Mouse (Mus musculus) myocyte (in vitro differentiated cells): ENCODE measurements at regions not wholly inside any gene's neighbourhood (a gene's known extent, or its start where the extent isn't known, plus 50 kb on each side); places are given as distances from the start of the nearest gene placed in this dataset.

Experiments used
- H3K27me3 ChIP-seq: one replicate; pipeline ENCODE4 v1.6.1; 2011; ENCODE audit not compliant: control insufficient read depth, insufficient read depth, insufficient read length
- H3K36me3 ChIP-seq: one replicate; pipeline ENCODE4 v1.6.1; 2011; ENCODE audit not compliant: control insufficient read depth, insufficient read depth
- H3K4me2 ChIP-seq: one replicate; pipeline ENCODE4 v1.6.1; 2011; ENCODE audit warnings: low read depth, control low read depth
- H3K4me3 ChIP-seq: one replicate; pipeline ENCODE4 v1.5.1; 2011; ENCODE audit warnings: mild to moderate bottlenecking, control low read depth, moderate library complexity
- H3K79me2 ChIP-seq: one replicate; pipeline ENCODE4 v1.6.1; 2011; ENCODE audit not compliant: control insufficient read depth, insufficient read depth
- H3ac ChIP-seq: one replicate; pipeline ENCODE4 v1.6.1; 2011; ENCODE audit not compliant: control insufficient read depth, insufficient read length
- CEBPB ChIP-seq: IDR thresholded peaks from 2 replicates; pipeline ENCODE4 v1.6.1; 2011; ENCODE audit warnings: mild to moderate bottlenecking, moderate library complexity; ENCODE audit not compliant: poor library complexity, insufficient read depth, severe bottlenecking
- E2F4 ChIP-seq: IDR thresholded peaks from one replicate; pipeline ENCODE4 v1.6.1; 2011; ENCODE audit warnings: mild to moderate bottlenecking, control low read depth, moderate library complexity; ENCODE audit not compliant: insufficient read depth
- MAX ChIP-seq: IDR thresholded peaks from one replicate; pipeline ENCODE4 v1.6.1; 2011; ENCODE audit warnings: low read depth, mild to moderate bottlenecking, control low read depth
- MYOD1 ChIP-seq, 3 experiments: IDR thresholded peaks; one replicate each; pipeline ENCODE4 v1.6.1; 2011; ENCODE audit warnings: control low read depth in 2 of 3, low read depth in 2 of 3, mild to moderate bottlenecking in 2 of 3, moderate library complexity in 1 of 3; ENCODE audit not compliant: insufficient read length in 2 of 3, control insufficient read depth in 1 of 3
- MYOG ChIP-seq, 3 experiments: IDR thresholded peaks; one replicate each; pipeline ENCODE4 v1.6.1; 2011; ENCODE audit warnings: control low read depth in 2 of 3, low read depth in 2 of 3, mild to moderate bottlenecking in 2 of 3; ENCODE audit not compliant: insufficient read length in 2 of 3, control insufficient read depth in 1 of 3, insufficient read depth in 1 of 3
- POLR2A ChIP-seq: IDR thresholded peaks from one replicate; pipeline ENCODE4 v1.6.1; 2011; ENCODE audit warnings: low read depth, mild to moderate bottlenecking, control low read depth, moderate library complexity; ENCODE audit not compliant: insufficient read length
- POLR2AphosphoS2 ChIP-seq: IDR thresholded peaks from one replicate; pipeline ENCODE4 v1.6.1; 2011; ENCODE audit warnings: low read depth, control low read depth; ENCODE audit not compliant: insufficient read length
- REST ChIP-seq: IDR thresholded peaks from one replicate; pipeline ENCODE4 v1.6.1; 2011; ENCODE audit warnings: mild to moderate bottlenecking, control low read depth, moderate library complexity; ENCODE audit not compliant: insufficient read depth, insufficient read length
- SRF ChIP-seq: IDR thresholded peaks from one replicate; pipeline ENCODE4 v1.6.1; 2011; ENCODE audit warnings: low read depth; ENCODE audit not compliant: control insufficient read depth, insufficient read length
- TCF12 ChIP-seq: IDR thresholded peaks from one replicate; pipeline ENCODE4 v1.6.1; 2011; ENCODE audit warnings: mild to moderate bottlenecking, control low read depth; ENCODE audit not compliant: poor library complexity, insufficient read depth, severe bottlenecking
- TCF3 ChIP-seq: IDR thresholded peaks from one replicate; pipeline ENCODE4 v1.6.1; 2011; ENCODE audit warnings: low read depth, control low read depth; ENCODE audit not compliant: insufficient read length
- USF1 ChIP-seq: IDR thresholded peaks from one replicate; pipeline ENCODE4 v1.6.1; 2011; ENCODE audit warnings: low read depth, mild to moderate bottlenecking, control low read depth, moderate library complexity

DNA sequence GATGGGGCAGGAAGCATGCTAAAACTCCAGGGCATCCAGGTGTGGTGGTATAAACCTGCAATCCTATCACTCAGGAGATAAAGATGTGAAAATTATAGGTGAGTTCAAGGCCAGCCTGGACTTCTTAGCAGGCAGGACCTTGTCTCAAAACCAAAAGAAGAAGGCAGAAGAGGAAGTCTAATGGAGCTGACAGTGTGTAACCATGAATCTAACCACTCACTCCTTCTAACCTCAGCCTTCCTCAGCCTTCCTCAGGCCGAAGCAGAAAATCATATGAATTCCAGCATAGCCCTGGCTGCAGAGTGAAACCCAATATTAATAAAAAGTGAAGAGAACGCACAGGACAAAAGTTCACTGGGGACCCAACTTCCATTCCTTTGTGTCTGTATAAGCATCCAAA is 128.2 kb upstream of the Jarid2 start:
- H3K36me3 ChIP-seq = no peaks in the 10 kb centered on the region
- no peaks in the 10 kb centered on the region for H3K79me2 ChIP-seq
- no peak overlapping the region for H3K4me3 ChIP-seq
- TF ChIP-seq MYOG (IDR thresholded peaks at IDR 0.05; ENCODE audit: control insufficient read depth in 1 of 3, insufficient read depth in 1 of 3, insufficient read length in 2 of 3, low read depth in 2 of 3) (no peak), REST (no peak), MYOD1 (IDR thresholded peaks at IDR 0.05; ENCODE audit: control insufficient read depth in 1 of 3, insufficient read length in 2 of 3, low read depth in 2 of 3) (no peak), TCF12 (no peak), POLR2A (no peak)
- H3ac ChIP-seq = no peak overlapping the region
- no peaks in the 10 kb centered on the region for H3K27me3 ChIP-seq
- no peak overlapping the region for H3K4me2 ChIP-seq

- TF ChIP-seq TCF3 (no peak), CEBPB (peak; percentile 54; the same call in 1 of the 2 replicates), MYOG (IDR thresholded peaks at IDR 0.05; ENCODE audit: control insufficient read depth in 1 of 3, insufficient read depth in 1 of 3, insufficient read length in 2 of 3, low read depth in 2 of 3) (no peak), SRF (no peak), REST (no peak), TCF12 (no peak), POLR2A (no peak), MYOD1 (IDR thresholded peaks at IDR 0.05; ENCODE audit: control insufficient read depth in 1 of 3, insufficient read length in 2 of 3, low read depth in 2 of 3) (peak in 1 of 3 experiments; percentile 15), MAX (no peak), USF1 (no peak), E2F4 (no peak), POLR2AphosphoS2 (no peak)
- H3K4me3 ChIP-seq = no peak overlapping the region
- H3K79me2 ChIP-seq = no peaks in the 10 kb centered on the region
- H3ac ChIP-seq = no peak overlapping the region
- no peak overlapping the region for H3K4me2 ChIP-seq
- H3K36me3 ChIP-seq = no peaks in the 10 kb centered on the region
- H3K27me3 ChIP-seq = no peaks in the 10 kb centered on the region
These were observed 126.6 kb upstream of the Jarid2 start for GRCm38 (mm10) chr13:44602658-44603057.

- Histone ChIP-seq H3K79me2 (no peaks in the 10 kb centered on the region), H3K4me2 (no peak overlapping the region), H3K4me3 (no peak overlapping the region), H3K36me3 (no peaks in the 10 kb centered on the region), H3ac (no peak overlapping the region), H3K27me3 (no peaks in the 10 kb centered on the region)
- TF ChIP-seq REST (no peak), MYOD1 (IDR thresholded peaks at IDR 0.05; ENCODE audit: control insufficient read depth in 1 of 3, insufficient read length in 2 of 3, low read depth in 2 of 3) (peak in 1 of 3 experiments; percentile 75), MYOG (IDR thresholded peaks at IDR 0.05; ENCODE audit: control insufficient read depth in 1 of 3, insufficient read depth in 1 of 3, insufficient read length in 2 of 3, low read depth in 2 of 3) (peak in 1 of 3 experiments; percentile 65), MAX (no peak), TCF3 (no peak), CEBPB (no peak)
These were observed 121.7 kb upstream of the Jarid2 start for GRCm38 (mm10) chr13:44607316-44608285.

- TF ChIP-seq E2F4 (no peak), TCF3 (no peak), POLR2A (no peak), POLR2AphosphoS2 (no peak), MYOD1 (IDR thresholded peaks at IDR 0.05; ENCODE audit: control insufficient read depth in 1 of 3, insufficient read length in 2 of 3, low read depth in 2 of 3) (no peak), MAX (no peak), USF1 (no peak), CEBPB (no peak), REST (no peak), MYOG (IDR thresholded peaks at IDR 0.05; ENCODE audit: control insufficient read depth in 1 of 3, insufficient read depth in 1 of 3, insufficient read length in 2 of 3, low read depth in 2 of 3) (no peak), TCF12 (no peak), SRF (no peak)
- Histone ChIP-seq H3K36me3 (no peaks in the 10 kb centered on the region), H3K4me3 (no peak overlapping the region), H3K4me2 (no peak overlapping the region), H3K79me2 (no peaks in the 10 kb centered on the region), H3ac (no peak overlapping the region), H3K27me3 (no peaks in the 10 kb centered on the region)
These were observed 121.0 kb upstream of the Jarid2 start for GRCm38 (mm10) chr13:44608286-44608675.
